Mouse (Mus musculus) stomach, postnatal 0 days (tissue): ENCODE data around the gene Fam171a2.

Source experiments
- CTCF ChIP-seq: IDR thresholded peaks from 2 replicates; pipeline ENCODE4 v1.5.1; 2016; ENCODE audit warnings: antibody characterized with exemption, low read depth, mild to moderate bottlenecking, moderate library complexity
- EP300 ChIP-seq: optimal IDR thresholded peaks from 2 replicates; pipeline ENCODE3; 2016; ENCODE audit warnings: antibody characterized with exemption

DNA sequence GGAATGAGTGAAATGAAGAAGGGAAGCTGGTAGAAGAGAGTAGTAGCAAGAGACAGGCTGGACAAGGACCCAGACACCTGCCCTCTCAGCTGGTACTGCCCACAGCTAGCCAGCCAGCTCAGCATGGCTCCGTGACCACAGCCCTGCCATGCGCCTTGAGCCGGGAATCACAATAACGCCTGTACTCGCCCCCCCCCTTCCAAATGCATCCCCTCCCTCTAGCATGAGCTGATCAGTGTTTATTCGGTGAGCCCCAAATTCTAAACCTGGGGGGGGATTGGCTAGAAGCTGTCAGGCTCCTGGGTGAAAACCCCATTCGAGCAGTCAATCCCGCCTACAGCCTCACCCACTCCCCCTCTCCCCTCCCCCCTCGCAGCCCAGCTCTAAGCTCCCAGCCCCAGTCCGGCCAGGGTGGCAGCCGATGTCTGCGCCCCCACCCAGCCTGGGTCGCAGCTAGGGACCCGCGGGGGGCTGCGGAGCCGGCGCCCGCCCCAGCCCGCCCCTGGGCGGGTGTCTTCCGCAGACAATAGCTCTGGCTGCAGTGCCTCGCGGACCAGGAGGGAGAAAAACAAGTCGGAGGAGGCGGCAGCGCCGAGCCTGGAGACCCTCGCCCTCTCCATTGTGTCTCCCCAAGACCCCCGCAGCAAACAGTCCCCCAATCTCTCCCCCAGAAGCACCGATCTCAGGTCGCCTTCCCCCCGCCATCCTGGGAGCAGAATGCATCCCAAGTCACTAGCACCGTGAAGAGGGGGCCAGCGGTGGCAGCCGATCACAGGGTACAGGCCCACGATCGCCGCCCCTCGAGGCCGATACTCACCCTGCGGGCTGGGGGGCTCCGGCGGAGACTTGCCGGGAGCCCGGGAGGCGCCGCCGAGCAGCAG lies 661 bp downstream of the Fam171a2 start:
- no peak for TF ChIP-seq EP300
- TF ChIP-seq CTCF = no peak
